Mouse (Mus musculus): ENCODE measurements around the gene 5530401A14Rik. TPM values are rescaled to one million over a fixed set of nuclear protein-coding genes. Genes with fewer than 3 reads are reported as not detected.

Gene 5530401A14Rik
- polyA plus RNA-seq, 2 experiments = 0.07 TPM; not detected in 1

- Histone ChIP-seq H3K27me3 (ENCODE audit: control insufficient read depth, insufficient read depth, low read length) (no peaks in the 10 kb centered on the region), H3K9me3 (ENCODE audit: control insufficient read depth, low read length) (no peaks in the 10 kb centered on the region), H3K27ac (replicated peaks; ENCODE audit: low read depth, low read length) (no peak overlapping the region), H3K4me3 (replicated peaks; ENCODE audit: low read length) (no peak overlapping the region), H3K4me2 (replicated peaks; ENCODE audit: low read depth, low read length, severe bottlenecking) (no peak overlapping the region), H3K36me3 (ENCODE audit: control insufficient read depth, insufficient read depth, low read length) (no peaks in the 10 kb centered on the region), H3K9ac (ENCODE audit: low read depth, low read length, severe bottlenecking) (no peak overlapping the region), H3K4me1 (ENCODE audit: control insufficient read depth, insufficient read depth, low read length) (no peaks in the 10 kb centered on the region)
- TF ChIP-seq POLR2A (IDR thresholded peaks at IDR 0.05; ENCODE audit: borderline replicate concordance, extremely low read depth, insufficient read depth, insufficient read length) = no peak
- DNase-seq (ENCODE audit: low spot score) (no peak), ATAC-seq (ENCODE audit: low FRiP score, low read depth) (no peak)
- WGBS = 82% methylated on average over 1 of the region's 1 CpGs
These were observed 77.0 kb downstream of the 5530401A14Rik start for GRCm38 (mm10) chr11:81937516-81937915.

GRCm38 (mm10) chr11:81940988-81941387 is 80.5 kb downstream of the 5530401A14Rik start:
- ATAC-seq (ENCODE audit: low FRiP score, low read depth) (no peak), DNase-seq (ENCODE audit: low spot score) (no peak)
- Histone ChIP-seq H3K4me3 (replicated peaks; ENCODE audit: low read length) (no peak overlapping the region), H3K27me3 (ENCODE audit: control insufficient read depth, insufficient read depth, low read length) (no peaks in the 10 kb centered on the region), H3K9ac (ENCODE audit: low read depth, low read length, severe bottlenecking) (no peak overlapping the region), H3K4me1 (ENCODE audit: control insufficient read depth, insufficient read depth, low read length) (no peaks in the 10 kb centered on the region), H3K27ac (replicated peaks; ENCODE audit: low read depth, low read length) (no peak overlapping the region), H3K4me2 (replicated peaks; ENCODE audit: low read depth, low read length, severe bottlenecking) (no peak overlapping the region), H3K9me3 (ENCODE audit: control insufficient read depth, low read length) (no peaks in the 10 kb centered on the region), H3K36me3 (ENCODE audit: control insufficient read depth, insufficient read depth, low read length) (no peaks in the 10 kb centered on the region)
- TF ChIP-seq POLR2A (IDR thresholded peaks at IDR 0.05; ENCODE audit: borderline replicate concordance, extremely low read depth, insufficient read depth, insufficient read length) = no peak
- 16% methylated on average over 1 of the region's 1 CpGs for WGBS

- no peak for ATAC-seq (ENCODE audit: low FRiP score, low read depth)
- Histone ChIP-seq H3K9me3 (ENCODE audit: control insufficient read depth, low read length) (no peaks in the 10 kb centered on the region), H3K9ac (ENCODE audit: low read depth, low read length, severe bottlenecking) (no peak overlapping the region), H3K27ac (replicated peaks; ENCODE audit: low read depth, low read length) (no peak overlapping the region), H3K4me1 (ENCODE audit: control insufficient read depth, insufficient read depth, low read length) (no peaks in the 10 kb centered on the region), H3K36me3 (ENCODE audit: control insufficient read depth, insufficient read depth, low read length) (no peaks in the 10 kb centered on the region), H3K4me3 (replicated peaks; ENCODE audit: low read length) (no peak overlapping the region), H3K4me2 (replicated peaks; ENCODE audit: low read depth, low read length, severe bottlenecking) (no peak overlapping the region), H3K27me3 (ENCODE audit: control insufficient read depth, insufficient read depth, low read length) (no peaks in the 10 kb centered on the region)
- TF ChIP-seq POLR2A (IDR thresholded peaks at IDR 0.05; ENCODE audit: borderline replicate concordance, extremely low read depth, insufficient read depth, insufficient read length) = no peak
- DNase-seq (ENCODE audit: low spot score) = no peak
- WGBS = 63% methylated on average over 1 of the region's 1 CpGs
These were observed 81.7 kb downstream of the 5530401A14Rik start for GRCm38 (mm10) chr11:81942167-81942566.

Other genes with a start within 250 kb of the 5530401A14Rik start
- gene Asic2, start 107.8 kb downstream of the 5530401A14Rik start, polyA plus RNA-seq (2012; rRNA removed) = 1.3 and 1.5 TPM in 2 replicates
- gene Asic2, start 107.8 kb downstream of the 5530401A14Rik start, polyA plus RNA-seq (2014; fragmentation: Nextera tagmentation; extraction: Ambion mirVana) = 0.62 and 0.72 TPM in 2 replicates
- gene Ccl2, start 174.9 kb downstream of the 5530401A14Rik start, polyA plus RNA-seq (2012; rRNA removed) = 4.7 and 7.0 TPM in 2 replicates
- gene Ccl2, start 174.9 kb downstream of the 5530401A14Rik start, polyA plus RNA-seq (2014; fragmentation: Nextera tagmentation; extraction: Ambion mirVana) = 6.3 and 7.7 TPM in 2 replicates
- not detected in 2 replicates for gene Gm17268, start 177.9 kb downstream of the 5530401A14Rik start, polyA plus RNA-seq (2012; rRNA removed)
- gene Gm17268, start 177.9 kb downstream of the 5530401A14Rik start, polyA plus RNA-seq (2014; fragmentation: Nextera tagmentation; extraction: Ambion mirVana) = not detected in 2 replicates
- 1.2 and 1.5 TPM in 2 replicates for gene Ccl7, start 185.0 kb downstream of the 5530401A14Rik start, polyA plus RNA-seq (2012; rRNA removed)
- 4.3 and 4.6 TPM in 2 replicates for gene Ccl7, start 185.0 kb downstream of the 5530401A14Rik start, polyA plus RNA-seq (2014; fragmentation: Nextera tagmentation; extraction: Ambion mirVana)
- 4.3 and 5.8 TPM in 2 replicates for gene Ccl11, start 197.2 kb downstream of the 5530401A14Rik start, polyA plus RNA-seq (2012; rRNA removed)
- 4.0 and 4.9 TPM in 2 replicates for gene Ccl11, start 197.2 kb downstream of the 5530401A14Rik start, polyA plus RNA-seq (2014; fragmentation: Nextera tagmentation; extraction: Ambion mirVana)
- 4.0 and 4.6 TPM in 2 replicates for gene Ccl12, start 241.2 kb downstream of the 5530401A14Rik start, polyA plus RNA-seq (2012; rRNA removed)
- 5.0 and 5.3 TPM in 2 replicates for gene Ccl12, start 241.2 kb downstream of the 5530401A14Rik start, polyA plus RNA-seq (2014; fragmentation: Nextera tagmentation; extraction: Ambion mirVana)